11 mouse cellular contexts compared by ENCODE assay signal in genomic region chr5:88952757-88953577, GRCm38 (mm10).
DNase-seq lines count a peak whose midpoint lies in the region; ATAC-seq and TF ChIP-seq lines count a peak whose summit lies in the region.
"Had no signal": no experiment of that assay in that cellular context is flagged by ENCODE, and none has a peak within 500 bp of the region (broad histone marks: within the 10 kb centered on the region; RNA-seq: fewer than 3 reads in every experiment).

No protein-coding gene starts in this region.

- H3K4me3 ChIP-seq in erythroblast, embryonic 14.5 days (replicated peaks): peak overlapping the region; percentile 39
- no peak overlapping the region for H3K4me3 ChIP-seq in lung, embryonic 14.5 days (ENCODE audit: low read depth, low read length)
- H3K4me3 ChIP-seq in megakaryocyte, embryonic 14.5 days (replicated peaks): peak overlapping the region; percentile 82
- H3K4me3 ChIP-seq: midbrain, embryonic 13.5 days had no signal

- WGBS in lung, embryonic 14.5 days: 68% methylated on average over 17 of the region's 17 CpGs

- no peak overlapping the region for H3K9ac ChIP-seq in lung, embryonic 14.5 days
- H3K9ac ChIP-seq: midbrain, embryonic 13.5 days had no signal

- ATAC-seq in erythroblast, adult 5-6 weeks (replicated peaks; ENCODE audit: low FRiP score, poor library complexity, severe bottlenecking): no peak
- ATAC-seq in lung, embryonic 14.5 days (ENCODE audit: insufficient read depth): 0 out of 2 replicates have a peak, but pooled peaks have one; percentile 5
- ATAC-seq: midbrain, embryonic 13.5 days had no signal

- peaks cover 8% of the 10 kb centered on the region for H3K4me1 ChIP-seq in erythroblast, embryonic 14.5 days (ENCODE audit: control insufficient read depth)
- H3K4me1 ChIP-seq in lung, embryonic 14.5 days (ENCODE audit: insufficient read depth): no peaks in the 10 kb centered on the region
- peaks cover 15% of the 10 kb centered on the region for H3K4me1 ChIP-seq in megakaryocyte, embryonic 14.5 days
- H3K4me1 ChIP-seq: midbrain, embryonic 13.5 days had no signal

- no peak for DNase-seq in lung, embryonic 14.5 days
- no peak for DNase-seq in lung, postnatal 4 days
- DNase-seq in c-Kit-positive CD71-positive TER-119-positive erythroid progenitor cells, embryonic 14.5 days (ENCODE audit: low spot score): peak; percentile 27
- DNase-seq in left cerebral cortex, adult 8-10 months (ENCODE audit: low spot score in 2 of 2): no peak
- DNase-seq in embryo, embryonic 9.5 days (ENCODE audit: extremely low spot score): no peak
- DNase-seq: adrenal gland, postnatal 10 days; kidney, postnatal 4 days had no signal

- H3K4me2 ChIP-seq in lung, embryonic 14.5 days: 0 out of 2 replicates have a peak overlapping the region, but pooled peaks have one; percentile 5
- H3K4me2 ChIP-seq: midbrain, embryonic 13.5 days had no signal

- H3K9me3 ChIP-seq in erythroblast, embryonic 14.5 days (ENCODE audit: control insufficient read depth, low read length): no peaks in the 10 kb centered on the region
- no peaks in the 10 kb centered on the region for H3K9me3 ChIP-seq in lung, embryonic 14.5 days (ENCODE audit: low read depth, low read length)
- no peaks in the 10 kb centered on the region; the same call in 1 of the 2 replicates for H3K9me3 ChIP-seq in megakaryocyte, embryonic 14.5 days
- H3K9me3 ChIP-seq: midbrain, embryonic 13.5 days had no signal

- H3K27me3 ChIP-seq in erythroblast, embryonic 14.5 days (ENCODE audit: control insufficient read depth): no peaks in the 10 kb centered on the region
- H3K27me3 ChIP-seq in lung, embryonic 14.5 days (ENCODE audit: insufficient read depth, low read length): no peaks in the 10 kb centered on the region
- H3K27me3 ChIP-seq in megakaryocyte, embryonic 14.5 days (replicated peaks): peaks cover 5% of the 10 kb centered on the region
- H3K27me3 ChIP-seq: midbrain, embryonic 13.5 days had no signal

- no peaks in the 10 kb centered on the region for H3K36me3 ChIP-seq in erythroblast, embryonic 14.5 days (ENCODE audit: control insufficient read depth)
- 0 out of 2 replicates have a peak, but pooled peaks cover 2% of the 10 kb centered on the region for H3K36me3 ChIP-seq in lung, embryonic 14.5 days (ENCODE audit: insufficient read depth)
- no peaks in the 10 kb centered on the region for H3K36me3 ChIP-seq in megakaryocyte, embryonic 14.5 days (replicated peaks; ENCODE audit: low read length)
- H3K36me3 ChIP-seq: midbrain, embryonic 13.5 days had no signal

- H3K27ac ChIP-seq in lung, embryonic 14.5 days (ENCODE audit: low read depth): no peak overlapping the region
- H3K27ac ChIP-seq: midbrain, embryonic 13.5 days had no signal

- no peak for TF ChIP-seq CTCF in lung, embryonic 14.5 days (IDR thresholded peaks at IDR 0.05; ENCODE audit: low read depth)
